Mouse (Mus musculus): ENCODE data around the gene 4930590J08Rik. TPM values are rescaled to one million over a fixed set of nuclear protein-coding genes. Genes with fewer than 3 reads are reported as not detected.
A peak's percentile ranks its signal among the peaks of the same experiment; 100 is the strongest.

The 4930590J08Rik gene
- total RNA-seq, 2 experiments from 2014 or later = 1.8 to 2.0 TPM

- DNase-seq (ENCODE audit: low spot score in 2 of 2) = no peak
Measured at GRCm38 (mm10) chr6:91963429-91963828, 60.8 kb downstream of the 4930590J08Rik start.

GRCm38 (mm10) chr6:91965060-91965459 lies 62.5 kb downstream of the 4930590J08Rik start:
- no peak for DNase-seq (ENCODE audit: low spot score in 2 of 2)

- DNase-seq (ENCODE audit: low spot score in 2 of 2) = peak in 1 of 2 experiments; percentile 25
Measured at GRCm38 (mm10) chr6:91966006-91966405, 63.4 kb downstream of the 4930590J08Rik start.

GRCm38 (mm10) chr6:91972201-91972646 lies 69.6 kb downstream of the 4930590J08Rik start:
- peak in 1 of 2 experiments; percentile 20 for DNase-seq (ENCODE audit: low spot score in 2 of 2)

- no peak for DNase-seq (ENCODE audit: low spot score in 2 of 2)
Measured at GRCm38 (mm10) chr6:91973972-91974371, 71.4 kb downstream of the 4930590J08Rik start.

GRCm38 (mm10) chr6:91978371-91979300 lies 76.0 kb downstream of the 4930590J08Rik start, which contains the start of gene Fgd5:
Fgd5 (plus strand) TSS chr6:91978878.
- peak in 1 of 2 experiments; percentile 31 for DNase-seq (ENCODE audit: low spot score in 2 of 2)

- DNase-seq (ENCODE audit: low spot score in 2 of 2) = no peak
Measured at GRCm38 (mm10) chr6:91979301-91979996, 76.8 kb downstream of the 4930590J08Rik start.

GRCm38 (mm10) chr6:91980011-91980410 lies 77.4 kb downstream of the 4930590J08Rik start:
- no peak for DNase-seq (ENCODE audit: low spot score in 2 of 2)

GRCm38 (mm10) chr6:91990101-91990500 lies 87.5 kb downstream of the 4930590J08Rik start:
- DNase-seq (ENCODE audit: low spot score in 2 of 2) = no peak

- no peak for DNase-seq (ENCODE audit: low spot score in 2 of 2)
Measured at GRCm38 (mm10) chr6:91992823-91993222, 90.2 kb downstream of the 4930590J08Rik start.

GRCm38 (mm10) chr6:91993795-91994505 lies 91.3 kb downstream of the 4930590J08Rik start:
- no peak for DNase-seq (ENCODE audit: low spot score in 2 of 2)

GRCm38 (mm10) chr6:91996072-91996471 lies 93.5 kb downstream of the 4930590J08Rik start:
- DNase-seq (ENCODE audit: low spot score in 2 of 2) = no peak

Other genes starting within 250 kb of the 4930590J08Rik start
- 100 to 1,000 TPM; 177 to 193 TPM for gene Slc6a6, start 218.8 kb upstream of the 4930590J08Rik start, total RNA-seq (2021)
- 10 to 100 TPM in 1 of 2 experiments, 1 to 10 TPM in 1; 9.6 to 10.6 TPM for gene Grip2, start 75.6 kb upstream of the 4930590J08Rik start, total RNA-seq (2021)
- 10 to 100 TPM; 22.1 to 23.2 TPM for gene Ccdc174, start 24.8 kb upstream of the 4930590J08Rik start, total RNA-seq (2021)
- 1 to 10 TPM; 9.0 to 9.6 TPM for gene Fgd5, start 76.1 kb downstream of the 4930590J08Rik start, total RNA-seq (2021)
- 10 to 100 TPM; 83.7 to 86.6 TPM for gene Nr2c2, start 188.6 kb downstream of the 4930590J08Rik start, total RNA-seq (2021)

Measured in layer of hippocampus, postnatal 10 days (tissue).